Mouse (Mus musculus) liver, embryonic 12.5 days (tissue): ENCODE measurements around the gene Parp9. TPM values are rescaled to one million over a fixed set of nuclear protein-coding genes. Genes with fewer than 3 reads are reported as not detected.

Experiments
- ATAC-seq: fragments of 200-750 bp; cut with Nextera tagmentation; 2 replicates; pipeline ENCODE4 v1.8.0; 2017; ENCODE audit warnings: moderate number of reproducible peaks, mild to moderate bottlenecking, moderate library complexity
- H3K27ac ChIP-seq: fragments of 300-500 bp; sonication (generic); 2 replicates; pipeline ENCODE4 v1.5.1; 2016; ENCODE audit warnings: mild to moderate bottlenecking
- H3K27me3 ChIP-seq: fragments of 300-500 bp; sonication (generic); replicated peaks from 2 replicates; pipeline ENCODE4 v1.6.1; 2016; ENCODE audit warnings: mild to moderate bottlenecking, moderate library complexity
- H3K36me3 ChIP-seq: fragments of 300-500 bp; sonication (generic); 2 replicates; pipeline ENCODE4 v1.6.1; 2016; ENCODE audit warnings: mild to moderate bottlenecking, moderate library complexity
- H3K4me1 ChIP-seq: fragments of 300-500 bp; sonication (generic); 2 replicates; pipeline ENCODE4 v1.6.1; 2016
- H3K4me2 ChIP-seq: fragments of 300-500 bp; sonication (generic); 2 replicates; pipeline ENCODE4 v1.6.1; 2016; ENCODE audit warnings: mild to moderate bottlenecking, moderate library complexity
- H3K4me3 ChIP-seq: fragments of 300-500 bp; sonication (generic); 2 replicates; pipeline ENCODE4 v1.5.1; 2016; ENCODE audit warnings: mild to moderate bottlenecking, moderate library complexity
- H3K9ac ChIP-seq: fragments of 300-500 bp; sonication (generic); 2 replicates; pipeline ENCODE4 v1.6.1; 2016; ENCODE audit warnings: mild to moderate bottlenecking, moderate library complexity
- H3K9me3 ChIP-seq: fragments of 300-500 bp; sonication (generic); replicated peaks from 2 replicates; pipeline ENCODE4 v1.6.1; 2016; ENCODE audit warnings: mild to moderate bottlenecking, moderate library complexity
- WGBS: fragments of 180-500 bp; shearing (Covaris S2); methylation state at CpG from one replicate; pipeline ENCODE4 v1.1.7; 2016; ENCODE audit not compliant: insufficient replicate concordance; 5-methylcytosine and 5-hydroxymethylcytosine counted together
- polyA plus RNA-seq: library from polyadenylated mRNA; unstranded; fragments of >200 nt; fragmentation: Nextera tagmentation; extraction: Ambion mirVana; gene quantifications from 2 replicates; pipeline ENCODE4 v1.2.1, GENCODE M21; 2016

Parp9 gene
- polyA plus RNA-seq, 1 experiment from 2014 or later: 5.8 TPM

- Histone ChIP-seq H3K9ac (no peak overlapping the region), H3K36me3 (no peaks in the 10 kb centered on the region), H3K4me3 (no peak overlapping the region), H3K4me1 (peaks cover 19% of the 10 kb centered on the region), H3K27me3 (no peaks in the 10 kb centered on the region), H3K4me2 (no peak overlapping the region), H3K9me3 (no peaks in the 10 kb centered on the region; the same call in 1 of the 2 replicates), H3K27ac (no peak overlapping the region)
- 54% methylated on average over 4 of the region's 4 CpGs for WGBS
- no peak for ATAC-seq
Measured at GRCm38 (mm10) chr16:35907432-35908201, 30.7 kb upstream of the Parp9 start.

GRCm38 (mm10) chr16:35911449-35911848, 26.8 kb upstream of the Parp9 start:
- Histone ChIP-seq H3K4me2 (no peak overlapping the region), H3K27ac (no peak overlapping the region), H3K36me3 (no peaks in the 10 kb centered on the region), H3K9ac (no peak overlapping the region), H3K4me3 (no peak overlapping the region), H3K9me3 (no peaks in the 10 kb centered on the region), H3K27me3 (no peaks in the 10 kb centered on the region), H3K4me1 (no peaks in the 10 kb centered on the region)
- WGBS: 56% methylated on average over 3 of the region's 3 CpGs
- ATAC-seq: no peak

- Histone ChIP-seq H3K9ac (no peak overlapping the region), H3K4me1 (no peaks in the 10 kb centered on the region), H3K9me3 (no peaks in the 10 kb centered on the region), H3K27ac (no peak overlapping the region), H3K36me3 (no peaks in the 10 kb centered on the region), H3K4me3 (no peak overlapping the region), H3K27me3 (no peaks in the 10 kb centered on the region), H3K4me2 (no peak overlapping the region)
- 44% methylated on average over 1 of the region's 1 CpGs for WGBS
- no peak for ATAC-seq
Measured at GRCm38 (mm10) chr16:35913526-35913925, 24.7 kb upstream of the Parp9 start.

- WGBS: 54% methylated on average over 5 of the region's 5 CpGs
Measured at GRCm38 (mm10) chr16:35914301-35914700, 24.0 kb upstream of the Parp9 start.

GRCm38 (mm10) chr16:35918721-35919543, 19.3 kb upstream of the Parp9 start:
- Histone ChIP-seq H3K4me3 (no peak overlapping the region), H3K27me3 (no peaks in the 10 kb centered on the region), H3K27ac (no peak overlapping the region), H3K4me1 (no peaks in the 10 kb centered on the region), H3K9ac (no peak overlapping the region), H3K36me3 (no peaks in the 10 kb centered on the region), H3K4me2 (no peak overlapping the region), H3K9me3 (no peaks in the 10 kb centered on the region)
- ATAC-seq: no peak
- WGBS: 60% methylated on average over 6 of the region's 6 CpGs

More at GRCm38 (mm10) chr16:35914301-35914700, 24.0 kb upstream of the Parp9 start:
- H3K27ac ChIP-seq: no peak overlapping the region
- no peaks in the 10 kb centered on the region for H3K9me3 ChIP-seq
- H3K27me3 ChIP-seq: no peaks in the 10 kb centered on the region
- ATAC-seq: no peak
- H3K9ac ChIP-seq: no peak overlapping the region
- H3K36me3 ChIP-seq: no peaks in the 10 kb centered on the region
- no peak overlapping the region for H3K4me2 ChIP-seq
- no peak overlapping the region for H3K4me3 ChIP-seq
- H3K4me1 ChIP-seq: no peaks in the 10 kb centered on the region

GRCm38 (mm10) chr16:35921676-35922235, 16.5 kb upstream of the Parp9 start:
- no peak for ATAC-seq
- no peak overlapping the region for H3K4me2 ChIP-seq
- no peak overlapping the region for H3K9ac ChIP-seq
- no peaks in the 10 kb centered on the region for H3K27me3 ChIP-seq
- H3K4me1 ChIP-seq: no peaks in the 10 kb centered on the region
- no peaks in the 10 kb centered on the region for H3K9me3 ChIP-seq
- 39% methylated on average over 2 of the region's 2 CpGs for WGBS
- no peaks in the 10 kb centered on the region for H3K36me3 ChIP-seq
- no peak overlapping the region for H3K4me3 ChIP-seq
- H3K27ac ChIP-seq: no peak overlapping the region

GRCm38 (mm10) chr16:35922301-35922895, 15.9 kb upstream of the Parp9 start:
- ATAC-seq: no peak
- 42% methylated on average over 3 of the region's 3 CpGs for WGBS
- H3K4me2 ChIP-seq: no peak overlapping the region
- no peaks in the 10 kb centered on the region for H3K27me3 ChIP-seq
- H3K4me1 ChIP-seq: no peaks in the 10 kb centered on the region
- no peaks in the 10 kb centered on the region for H3K36me3 ChIP-seq
- H3K9ac ChIP-seq: no peak overlapping the region
- H3K27ac ChIP-seq: no peak overlapping the region
- H3K9me3 ChIP-seq: no peaks in the 10 kb centered on the region
- no peak overlapping the region for H3K4me3 ChIP-seq

GRCm38 (mm10) chr16:35923546-35924198, 14.6 kb upstream of the Parp9 start:
- H3K27ac ChIP-seq: no peak overlapping the region
- ATAC-seq: no peak
- H3K4me2 ChIP-seq: no peak overlapping the region

GRCm38 (mm10) chr16:35924341-35924740, 13.9 kb upstream of the Parp9 start:
- H3K27ac ChIP-seq: no peak overlapping the region
- H3K36me3 ChIP-seq: no peaks in the 10 kb centered on the region
- ATAC-seq: no peak
- H3K27me3 ChIP-seq: no peaks in the 10 kb centered on the region
- H3K9ac ChIP-seq: no peak overlapping the region
- H3K4me2 ChIP-seq: no peak overlapping the region
- H3K4me3 ChIP-seq: no peak overlapping the region
- H3K4me1 ChIP-seq: no peaks in the 10 kb centered on the region
- no peaks in the 10 kb centered on the region for H3K9me3 ChIP-seq
- 75% methylated on average over 5 of the region's 5 CpGs for WGBS

More at GRCm38 (mm10) chr16:35923546-35924198, 14.6 kb upstream of the Parp9 start:
- no peak overlapping the region for H3K4me3 ChIP-seq
- WGBS: 63% methylated on average over 7 of the region's 7 CpGs
- no peaks in the 10 kb centered on the region for H3K9me3 ChIP-seq
- H3K36me3 ChIP-seq: no peaks in the 10 kb centered on the region
- no peak overlapping the region for H3K9ac ChIP-seq
- no peaks in the 10 kb centered on the region for H3K4me1 ChIP-seq
- no peaks in the 10 kb centered on the region for H3K27me3 ChIP-seq

GRCm38 (mm10) chr16:35932179-35933055, 5.9 kb upstream of the Parp9 start:
- no peak overlapping the region for H3K4me2 ChIP-seq
- ATAC-seq: no peak
- H3K27me3 ChIP-seq: no peaks in the 10 kb centered on the region
- WGBS: 74% methylated on average over 19 of the region's 19 CpGs
- no peaks in the 10 kb centered on the region for H3K4me1 ChIP-seq
- no peak overlapping the region for H3K4me3 ChIP-seq
- H3K9me3 ChIP-seq: no peaks in the 10 kb centered on the region
- no peak overlapping the region for H3K27ac ChIP-seq
- peaks cover 10% of the 10 kb centered on the region; the same call in 1 of the 2 replicates for H3K36me3 ChIP-seq
- no peak overlapping the region for H3K9ac ChIP-seq

GRCm38 (mm10) chr16:35933181-35933580, 5.1 kb upstream of the Parp9 start:
- ATAC-seq: no peak
- 71% methylated on average over 10 of the region's 10 CpGs for WGBS
- Histone ChIP-seq H3K4me2 (no peak overlapping the region), H3K27me3 (no peaks in the 10 kb centered on the region), H3K9me3 (no peaks in the 10 kb centered on the region), H3K27ac (no peak overlapping the region), H3K4me1 (peaks cover 6% of the 10 kb centered on the region; the same call in 1 of the 2 replicates), H3K4me3 (no peak overlapping the region), H3K36me3 (peaks cover 10% of the 10 kb centered on the region; the same call in 1 of the 2 replicates), H3K9ac (no peak overlapping the region)
